Mouse (Mus musculus): Measurements from ENCODE around the gene Omg.

Omg gene

DNA sequence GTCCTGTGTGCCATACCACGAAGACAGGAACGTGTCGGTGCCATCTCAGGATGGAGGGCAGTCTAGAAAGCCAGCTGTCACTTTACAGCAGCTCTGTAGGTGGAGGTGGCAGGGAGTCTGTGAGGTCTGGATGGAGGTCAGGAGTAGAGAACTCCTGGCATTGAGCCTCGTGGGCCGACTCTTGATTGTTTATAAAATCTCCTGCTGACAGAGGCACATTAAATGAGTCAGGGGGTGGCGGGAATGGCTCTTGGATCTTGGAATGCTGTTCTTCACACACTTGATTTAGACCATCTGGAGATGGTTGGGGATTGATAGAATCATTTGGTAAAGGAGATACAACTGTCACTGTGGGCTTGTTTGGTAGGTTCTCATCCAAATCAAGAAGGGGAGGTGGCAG lies 11.4 kb upstream of the Omg start:
- no peak for DNase-seq (ENCODE audit: low spot score)

DNA sequence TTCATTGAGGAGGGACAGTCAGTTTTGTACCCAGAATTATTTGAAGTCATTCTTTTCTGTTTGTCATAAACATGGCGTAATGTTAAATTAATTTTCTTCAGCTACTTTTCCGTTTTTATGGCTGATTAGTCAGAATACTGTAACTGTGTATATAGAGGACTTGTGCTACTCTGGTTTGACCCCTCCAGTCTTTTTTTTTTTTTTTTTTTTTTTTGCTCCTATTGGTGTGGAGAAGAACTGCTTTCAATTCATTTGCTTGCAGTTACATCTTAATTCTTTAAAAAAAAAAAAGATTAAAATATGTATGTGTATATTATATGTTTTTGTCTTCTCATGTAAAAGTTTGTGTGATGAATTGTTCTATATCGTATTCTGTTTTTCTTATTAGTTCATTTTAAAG lies 8.1 kb upstream of the Omg start:
- DNase-seq (ENCODE audit: low spot score), result no peak

DNA sequence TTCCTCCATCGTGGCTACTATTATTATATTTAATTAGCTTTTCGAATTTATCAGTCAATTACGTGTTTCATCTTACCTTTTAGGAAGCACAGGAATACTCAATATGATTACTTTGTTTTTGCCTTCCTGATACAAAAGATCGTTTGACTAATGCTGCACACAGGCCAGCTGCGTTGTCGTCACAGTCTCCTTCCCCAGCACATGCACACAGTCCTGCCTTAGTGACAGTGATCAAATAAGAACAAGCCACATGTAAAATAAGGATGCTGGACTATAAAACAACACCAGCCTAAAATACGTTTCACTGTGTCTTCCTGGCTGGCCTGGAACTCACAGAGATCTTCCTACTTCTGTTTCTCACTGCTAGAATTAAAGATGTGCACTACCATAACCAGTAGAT lies 622 bp upstream of the Omg start:
- DNase-seq (ENCODE audit: low spot score), result no peak

DNA sequence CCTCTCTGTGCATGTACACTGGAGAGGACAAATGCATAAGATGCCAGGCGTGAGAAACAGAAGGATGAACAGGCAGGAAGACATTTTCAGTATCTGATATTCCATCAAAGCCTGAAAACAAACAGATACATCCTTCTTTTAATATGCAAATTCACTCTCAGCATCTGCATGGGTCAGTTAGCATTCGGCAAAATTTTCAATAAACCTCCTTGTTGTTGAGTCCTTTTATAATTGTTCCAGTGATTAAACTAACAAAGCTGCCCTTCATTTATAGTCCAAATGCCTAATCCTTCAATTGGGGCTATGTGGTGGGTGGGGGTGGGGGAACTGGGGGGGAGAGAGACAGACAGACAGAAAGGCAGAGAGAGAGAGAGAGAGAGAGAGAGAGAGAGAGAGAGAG lies 967 bp downstream of the Omg start:
- DNase-seq (ENCODE audit: low spot score), result no peak

DNA sequence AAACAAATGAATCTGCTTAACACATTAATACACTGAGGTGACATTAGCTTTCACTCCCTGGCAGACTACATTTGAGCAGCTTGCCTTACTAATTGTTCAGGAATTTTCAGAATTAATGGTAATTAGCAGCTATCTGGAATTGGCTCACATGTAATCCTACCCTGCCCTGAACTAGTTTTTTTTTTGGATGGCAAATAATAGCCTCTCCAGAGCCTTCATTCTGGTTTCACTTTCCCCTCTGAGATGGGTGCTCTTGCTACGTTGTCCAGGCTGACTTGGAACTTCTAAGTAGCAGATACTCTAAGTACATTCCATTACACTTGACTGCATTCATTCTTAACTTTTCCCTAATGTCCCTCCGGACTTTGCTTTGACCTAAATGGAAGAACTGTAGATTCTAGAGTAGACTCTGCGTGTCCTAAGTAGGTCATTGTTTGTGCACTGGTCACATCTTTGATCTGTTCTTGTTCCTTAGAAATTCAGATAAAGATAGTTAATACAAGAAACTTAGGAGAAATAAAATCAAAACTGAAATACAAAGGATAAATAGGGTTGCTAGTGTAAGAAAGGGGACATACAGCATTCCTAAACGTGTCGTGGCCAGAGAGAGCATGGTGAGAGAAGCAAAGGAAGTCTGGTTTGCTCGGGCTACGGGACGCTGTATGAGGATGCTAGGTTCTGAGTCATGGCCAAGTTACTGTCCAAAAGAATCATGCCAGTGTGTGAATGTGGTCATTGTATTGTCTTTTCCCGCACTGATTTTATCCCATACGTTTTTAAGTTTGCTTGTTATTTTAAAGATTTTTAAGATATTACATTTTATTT lies 8.7 kb downstream of the Omg start:
- no peak for DNase-seq (ENCODE audit: low spot score)

DNA sequence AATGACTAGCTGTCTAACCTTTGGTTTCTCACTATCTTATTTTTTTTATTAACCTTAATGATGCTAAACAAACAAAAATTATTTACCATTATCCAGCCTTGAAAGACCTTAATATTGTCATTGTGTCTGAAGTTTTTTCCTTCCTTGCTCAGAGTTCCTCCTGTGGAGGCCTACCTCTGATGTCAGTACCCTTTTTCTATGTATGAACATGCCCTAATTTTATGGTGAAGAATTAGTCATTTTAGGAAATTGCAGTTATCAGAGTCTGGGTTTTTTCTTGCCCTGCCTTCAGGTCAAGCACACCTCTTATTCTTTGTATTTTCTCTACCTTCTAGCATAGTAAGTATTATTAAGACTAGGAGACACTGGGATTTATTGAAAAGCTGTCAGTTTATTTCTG lies 19.2 kb downstream of the Omg start:
- no peak for DNase-seq (ENCODE audit: low spot score)

DNA sequence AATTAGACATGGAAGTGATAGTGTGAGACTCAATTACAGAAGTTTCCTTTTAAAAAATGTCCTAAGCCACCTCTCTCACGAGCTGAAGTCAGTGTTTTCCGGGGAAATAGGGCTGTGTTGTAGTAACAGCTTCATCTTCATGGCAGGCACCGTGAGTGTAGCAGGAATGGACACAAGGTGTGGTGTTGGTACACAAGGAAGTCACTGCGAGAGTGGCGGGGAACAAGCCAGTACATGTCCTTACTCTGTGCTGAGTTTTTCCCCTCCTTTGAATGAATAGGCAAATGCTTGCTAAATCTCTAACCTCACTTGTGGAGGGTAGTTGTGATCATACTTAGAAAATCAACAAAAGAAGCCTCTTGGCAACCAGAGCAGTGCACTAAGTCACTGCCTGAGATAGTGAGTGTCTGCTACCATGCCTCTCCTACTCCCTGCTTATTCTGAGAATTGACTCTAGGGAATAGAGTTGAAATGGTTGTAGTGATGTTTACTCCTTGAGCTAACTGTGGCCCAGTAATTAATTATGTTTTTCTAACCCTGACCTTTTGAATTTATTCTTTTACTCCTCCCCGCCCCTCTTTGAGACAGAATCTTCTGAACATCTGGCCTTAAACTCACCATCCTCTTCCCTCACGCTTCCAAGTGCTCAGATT lies 19.9 kb downstream of the Omg start:
- no peak for DNase-seq (ENCODE audit: low spot score)

DNA sequence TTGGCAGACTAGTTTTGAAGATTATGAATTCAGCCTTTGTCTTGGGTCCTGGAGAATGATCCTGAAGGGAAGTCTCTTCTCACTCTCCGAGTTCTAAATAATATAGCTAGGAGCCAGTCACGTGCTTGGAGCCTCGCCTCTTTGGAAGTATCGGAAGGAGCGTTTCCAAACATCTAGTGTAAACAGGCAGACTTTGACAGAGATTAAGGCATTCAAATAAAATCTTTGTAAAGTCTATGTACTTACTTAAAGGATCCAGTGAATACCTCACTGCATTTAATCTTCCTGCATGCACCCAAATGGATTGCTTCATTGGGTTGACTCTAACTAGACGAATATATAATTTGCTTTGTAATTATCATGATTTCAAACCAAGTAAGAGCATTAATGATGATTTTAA lies 20.5 kb downstream of the Omg start:
- no peak for DNase-seq (ENCODE audit: low spot score)

DNA sequence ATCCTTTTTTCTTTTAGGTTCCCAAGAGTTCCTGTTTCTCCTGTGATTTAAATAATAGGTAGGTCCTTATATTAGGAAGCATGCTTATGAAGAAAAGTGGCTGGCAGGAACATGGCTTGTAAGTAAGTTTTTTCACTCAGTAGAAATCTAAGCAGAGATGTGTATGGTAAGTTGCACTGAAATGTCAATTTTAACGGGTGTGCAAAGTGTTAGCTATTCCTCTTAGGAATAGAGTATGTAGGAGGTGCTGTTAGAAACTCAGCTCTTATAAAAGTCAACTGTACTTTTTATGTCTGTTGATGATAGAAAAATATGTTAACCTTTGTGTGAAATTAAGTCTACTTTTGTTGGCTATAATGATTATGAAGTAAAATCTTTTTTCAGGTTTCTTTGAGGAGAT lies 35.8 kb downstream of the Omg start:
- DNase-seq (ENCODE audit: low spot score), result no peak

DNA sequence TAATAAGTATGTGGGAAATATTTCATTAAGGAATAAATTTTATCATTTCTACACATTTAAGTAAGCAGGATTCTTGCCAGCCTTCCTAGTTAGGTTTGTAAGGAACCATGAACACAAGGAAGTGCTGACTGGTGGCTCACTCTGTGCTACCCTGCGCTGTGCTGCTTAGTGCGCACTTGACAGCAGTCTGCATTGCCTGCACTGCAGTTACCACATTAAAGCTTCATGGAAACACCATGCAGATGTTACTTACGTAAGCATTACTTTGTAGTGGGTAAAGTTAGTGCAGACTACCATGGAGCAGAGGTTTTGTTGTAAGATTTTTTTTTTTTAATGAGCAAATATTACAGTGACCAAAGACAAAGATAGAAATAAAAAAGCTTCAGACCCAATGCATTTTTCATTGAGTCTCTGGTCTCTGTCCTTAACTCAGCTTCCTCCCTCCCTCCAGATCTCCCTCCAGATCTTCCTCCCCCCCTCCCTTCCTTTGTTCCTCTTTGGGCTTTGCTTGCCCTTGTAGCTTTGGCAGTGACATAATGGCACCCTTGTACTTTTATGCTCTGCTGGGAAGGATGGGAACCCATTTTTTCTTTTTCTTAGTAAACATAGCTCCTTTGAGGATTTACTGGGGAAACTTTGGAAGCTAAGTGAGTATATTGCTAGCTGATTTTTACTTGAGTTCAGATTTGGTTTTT lies 43.0 kb downstream of the Omg start:
- no peak for DNase-seq (ENCODE audit: low spot score)

DNA sequence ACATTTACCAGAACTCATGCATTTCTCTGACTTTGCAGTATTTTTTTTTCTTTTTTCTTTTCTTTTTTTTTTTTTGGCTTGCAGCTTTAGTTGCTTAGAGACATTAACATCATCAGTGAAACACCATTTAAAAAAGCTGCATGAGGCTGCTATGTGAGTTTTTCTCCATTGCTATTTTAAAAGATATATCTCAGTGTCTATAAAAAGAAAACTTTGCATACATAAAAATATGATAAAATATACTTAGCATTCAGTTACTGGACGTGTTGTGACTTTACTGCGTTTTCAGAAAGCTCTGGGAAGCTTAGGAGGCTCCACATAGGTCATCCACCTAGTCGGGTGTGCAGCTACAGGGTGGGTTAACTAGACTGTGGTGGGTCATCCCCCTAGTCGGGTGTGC lies 44.0 kb downstream of the Omg start:
- no peak for DNase-seq (ENCODE audit: low spot score)

DNA sequence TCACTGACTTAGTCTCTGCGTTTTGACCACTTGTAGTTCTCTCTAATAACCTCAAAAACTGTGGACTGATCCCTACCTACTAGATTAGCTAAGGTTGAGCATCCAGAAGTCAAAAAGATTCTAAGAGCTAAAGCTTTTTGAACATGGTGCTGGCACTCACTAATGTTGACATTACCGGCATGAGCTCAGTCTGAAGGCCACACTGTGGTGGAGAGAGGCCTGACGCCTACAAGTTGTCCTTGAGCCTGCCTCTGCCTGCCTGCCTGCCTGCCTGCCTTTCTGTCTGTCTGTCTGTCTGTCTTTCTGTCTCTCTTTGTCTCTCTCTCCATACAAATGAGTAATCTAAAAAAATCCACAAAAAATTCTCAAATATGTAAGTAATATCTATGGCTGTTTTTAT lies 46.0 kb downstream of the Omg start:
- no peak for DNase-seq (ENCODE audit: low spot score)

DNA sequence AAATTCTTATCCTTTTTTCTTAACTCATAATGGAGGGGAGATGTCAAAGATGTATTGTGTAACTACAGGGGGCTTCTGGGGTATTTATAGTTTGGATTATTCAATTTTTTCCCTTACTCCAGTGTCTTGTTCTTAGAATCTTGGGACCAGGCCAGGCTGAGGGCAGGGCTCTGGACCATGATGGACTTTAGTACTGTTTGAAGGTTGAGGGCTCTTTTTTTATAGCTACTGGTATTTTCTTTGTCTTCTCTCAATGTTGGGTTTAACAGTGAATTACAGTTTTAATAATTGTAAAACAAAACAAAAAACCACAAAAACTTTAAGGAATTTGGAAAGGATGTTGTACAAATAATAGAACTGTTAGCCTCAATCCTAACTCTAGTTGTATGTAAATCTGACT lies 50.9 kb downstream of the Omg start:
- no peak for DNase-seq (ENCODE audit: low spot score)
